Mouse (Mus musculus): ENCODE measurements around the gene 1700016K19Rik. TPM values are rescaled to one million over a fixed set of nuclear protein-coding genes. Genes with fewer than 3 reads are reported as not detected.

1700016K19Rik gene
- polyA plus RNA-seq, 1 experiment from 2014 or later, result 0.19 TPM

GRCm38 (mm10) chr11:75966401-75967372 lies 33.0 kb upstream of the 1700016K19Rik start:
- H3K27me3 ChIP-seq, result no peaks in the 10 kb centered on the region
- peak; percentile 27 for DNase-seq (ENCODE audit: low read depth, low spot score)
- POLR2A ChIA-PET, result interaction anchor here (0.6 to 1.6 kb wide), 5 partner anchors 19 to 184 kb away, joined by 3 to 7 read pairs (median 3); no protein-coding TSS in a partner anchor
- peak; percentile 100 for TF ChIP-seq CTCF (IDR thresholded peaks at IDR 0.05)
- peak; percentile 72 for ATAC-seq
- in situ Hi-C loops (cut with MboI; ENCODE audit: low pct_unique_long_range_greater_than_20kb), result loop anchor here (5.0 kb wide), 2 partner anchors 54 to 184 kb away; no protein-coding TSS in a partner anchor
- CTCF ChIA-PET, result interaction anchor here (0.6 to 3.1 kb wide), 24 partner anchors 10 to 198 kb away, joined by 3 to 44 read pairs (median 5); no protein-coding TSS in a partner anchor

GRCm38 (mm10) chr11:75968761-75969160 lies 31.0 kb upstream of the 1700016K19Rik start:
- CTCF ChIA-PET, result interaction anchor here (1.5 to 1.6 kb wide), 2 partner anchors 64 to 196 kb away, joined by 4 read pairs; no protein-coding TSS in a partner anchor
- TF ChIP-seq CTCF (IDR thresholded peaks at IDR 0.05), result no peak
- H3K27me3 ChIP-seq, result no peaks in the 10 kb centered on the region
- DNase-seq (ENCODE audit: low read depth, low spot score) (no peak), ATAC-seq (no peak)
- POLR2A ChIA-PET, result interaction anchor here (1.0 kb wide), 1 partner anchor 187 kb away, joined by 3 read pairs; no protein-coding TSS in a partner anchor
- in situ Hi-C loops (cut with MboI; ENCODE audit: low pct_unique_long_range_greater_than_20kb), result loop anchor here (5.0 kb wide), 2 partner anchors 56 to 186 kb away; no protein-coding TSS in a partner anchor

GRCm38 (mm10) chr11:75970629-75971028 lies 29.1 kb upstream of the 1700016K19Rik start:
- in situ Hi-C loops (cut with MboI; ENCODE audit: low pct_unique_long_range_greater_than_20kb), result no loop called here
- ATAC-seq, result no peak
- POLR2A ChIA-PET, result interaction anchor here (0.6 kb wide), 1 partner anchor 281 kb away, joined by 4 read pairs; no protein-coding TSS in a partner anchor
- H3K27me3 ChIP-seq, result no peaks in the 10 kb centered on the region
- DNase-seq (ENCODE audit: low read depth, low spot score), result no peak
- peak; percentile 23 for TF ChIP-seq CTCF (IDR thresholded peaks at IDR 0.05)
- CTCF ChIA-PET, result no interaction called here

GRCm38 (mm10) chr11:75972188-75972587 lies 27.5 kb upstream of the 1700016K19Rik start:
- H3K27me3 ChIP-seq, result no peaks in the 10 kb centered on the region
- no peak for TF ChIP-seq CTCF (IDR thresholded peaks at IDR 0.05)
- ATAC-seq (no peak), DNase-seq (ENCODE audit: low read depth, low spot score) (no peak)
- POLR2A ChIA-PET, result no interaction called here
- in situ Hi-C loops (cut with MboI; ENCODE audit: low pct_unique_long_range_greater_than_20kb), result no loop called here
- CTCF ChIA-PET, result interaction anchor here (1.3 kb wide), 1 partner anchor 190 kb away, joined by 3 read pairs; no protein-coding TSS in a partner anchor

GRCm38 (mm10) chr11:75972916-75973567 lies 26.7 kb upstream of the 1700016K19Rik start:
- POLR2A ChIA-PET, result no interaction called here
- in situ Hi-C loops (cut with MboI; ENCODE audit: low pct_unique_long_range_greater_than_20kb), result no loop called here
- CTCF ChIA-PET, result no interaction called here
- H3K27me3 ChIP-seq, result no peaks in the 10 kb centered on the region
- ATAC-seq (no peak), DNase-seq (ENCODE audit: low read depth, low spot score) (no peak)
- TF ChIP-seq CTCF (IDR thresholded peaks at IDR 0.05), result no peak

- in situ Hi-C loops (cut with MboI; ENCODE audit: low pct_unique_long_range_greater_than_20kb), result no loop called here
- H3K27me3 ChIP-seq, result no peaks in the 10 kb centered on the region
Observed at GRCm38 (mm10) chr11:75973988-75974387, 25.7 kb upstream of the 1700016K19Rik start.

GRCm38 (mm10) chr11:75976748-75977147 lies 23.0 kb upstream of the 1700016K19Rik start:
- no peak for DNase-seq (ENCODE audit: low read depth, low spot score)
- ChIA-PET POLR2A (no interaction called here), CTCF (no interaction called here)
- no peak for ATAC-seq
- no peaks in the 10 kb centered on the region for H3K27me3 ChIP-seq
- no peak for TF ChIP-seq CTCF (IDR thresholded peaks at IDR 0.05)
- in situ Hi-C loops (cut with MboI; ENCODE audit: low pct_unique_long_range_greater_than_20kb), result no loop called here

More at GRCm38 (mm10) chr11:75973988-75974387, 25.7 kb upstream of the 1700016K19Rik start:
- no peak for DNase-seq (ENCODE audit: low read depth, low spot score)
- peak; percentile 70 for TF ChIP-seq CTCF (IDR thresholded peaks at IDR 0.05)
- ChIA-PET CTCF (no interaction called here), POLR2A (no interaction called here)
- no peak for ATAC-seq

GRCm38 (mm10) chr11:75978051-75978450 lies 21.7 kb upstream of the 1700016K19Rik start:
- ChIA-PET CTCF (no interaction called here), POLR2A (interaction anchor here (0.6 kb wide), 2 partner anchors 74 to 500 kb away, joined by 3 read pairs; no protein-coding TSS in a partner anchor)
- no peaks in the 10 kb centered on the region for H3K27me3 ChIP-seq
- DNase-seq (ENCODE audit: low read depth, low spot score), result no peak
- no peak for ATAC-seq
- in situ Hi-C loops (cut with MboI; ENCODE audit: low pct_unique_long_range_greater_than_20kb), result no loop called here
- TF ChIP-seq CTCF (IDR thresholded peaks at IDR 0.05), result no peak

- in situ Hi-C loops (cut with MboI; ENCODE audit: low pct_unique_long_range_greater_than_20kb), result no loop called here
- CTCF ChIA-PET, result interaction anchor here (1.0 to 1.8 kb wide), 2 partner anchors 13 kb away, joined by 3 to 6 read pairs; no protein-coding TSS in a partner anchor
- POLR2A ChIA-PET, result no interaction called here
- TF ChIP-seq CTCF (IDR thresholded peaks at IDR 0.05), result no peak
- ATAC-seq (no peak), DNase-seq (ENCODE audit: low read depth, low spot score) (no peak)
- H3K27me3 ChIP-seq, result no peaks in the 10 kb centered on the region
Observed at GRCm38 (mm10) chr11:75980413-75980812, 19.3 kb upstream of the 1700016K19Rik start.

- no peaks in the 10 kb centered on the region for H3K27me3 ChIP-seq
- TF ChIP-seq CTCF (IDR thresholded peaks at IDR 0.05), result peak; percentile 54
- no peak for ATAC-seq
- DNase-seq (ENCODE audit: low read depth, low spot score), result no peak
- in situ Hi-C loops (cut with MboI; ENCODE audit: low pct_unique_long_range_greater_than_20kb), result no loop called here
- CTCF ChIA-PET, result interaction anchor here (0.8 to 1.3 kb wide), 3 partner anchors 10 to 200 kb away, joined by 3 to 4 read pairs (median 3); no protein-coding TSS in a partner anchor
- POLR2A ChIA-PET, result no interaction called here
Observed at GRCm38 (mm10) chr11:75983194-75983593, 16.5 kb upstream of the 1700016K19Rik start.

Measured in Patski (cell line).